Mouse (Mus musculus): ENCODE results near the gene Igf2bp3.

GRCm38 (mm10) chr6:49213581-49214085 lies 1.1 kb downstream of the Igf2bp3 start:
- no peak for TF ChIP-seq POLR2A (IDR thresholded peaks at IDR 0.05; ENCODE audit: borderline replicate concordance, extremely low read depth, insufficient read depth, insufficient read length, poor library complexity, severe bottlenecking)
- TF ChIP-seq CTCF (IDR thresholded peaks at IDR 0.05; ENCODE audit: borderline replicate concordance, extremely low read depth, insufficient read depth, insufficient read length) = no peak
